11 mouse cellular contexts compared by ENCODE assay signal in the genomic region with DNA sequence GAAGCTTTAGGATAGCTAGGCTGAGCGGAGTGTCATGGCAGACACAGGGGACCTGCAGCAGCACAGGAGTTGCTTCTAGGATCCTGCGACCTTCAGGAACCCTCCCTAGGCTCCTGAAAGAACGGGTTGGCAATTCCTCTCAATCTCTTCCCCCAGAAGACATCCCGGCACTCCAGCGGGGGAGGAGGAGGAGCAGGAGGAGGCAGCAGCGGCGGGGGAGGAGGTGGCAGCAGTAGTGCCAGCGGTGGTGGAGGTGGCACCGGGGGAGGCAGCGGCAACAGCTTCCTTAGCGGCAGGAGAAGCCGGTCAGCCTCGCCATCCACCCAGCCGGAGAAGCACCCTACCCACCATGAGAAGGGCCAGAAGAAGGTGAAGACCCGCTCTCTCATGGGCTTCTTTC. TPM values are rescaled to one million over a fixed set of nuclear protein-coding genes. Genes with fewer than 3 reads are reported as not detected.
A peak's percentile ranks its signal among the peaks of the same experiment; 100 is the strongest.
DNase-seq lines count a peak whose midpoint lies in the region; ATAC-seq lines count a peak whose summit lies in the region.
"Had no signal": no experiment of that assay in that cellular context is flagged by ENCODE, and none has a peak within 500 bp of the region (broad histone marks: within the 10 kb centered on the region; RNA-seq: fewer than 3 reads in every experiment).

No protein-coding gene starts in this region.

- H3K36me3 ChIP-seq in heart, embryonic 11.5 days (ENCODE audit: control insufficient read depth, insufficient read depth, low read length): peaks cover 42% of the 10 kb centered on the region
- H3K36me3 ChIP-seq in lung, embryonic 15.5 days: peaks cover 65% of the 10 kb centered on the region
- peaks cover 18% of the 10 kb centered on the region for H3K36me3 ChIP-seq in forebrain, embryonic 11.5 days (ENCODE audit: control insufficient read depth, insufficient read depth, low read length)
- H3K36me3 ChIP-seq in stomach, embryonic 14.5 days (ENCODE audit: control insufficient read depth, insufficient read depth, low read length): peaks cover 76% of the 10 kb centered on the region

- peaks cover 35% of the 10 kb centered on the region for H3K4me1 ChIP-seq in heart, embryonic 11.5 days (ENCODE audit: control insufficient read depth, insufficient read depth, low read length)
- H3K4me1 ChIP-seq in lung, embryonic 15.5 days: peaks cover 44% of the 10 kb centered on the region
- peaks cover 12% of the 10 kb centered on the region for H3K4me1 ChIP-seq in forebrain, embryonic 11.5 days (replicated peaks; ENCODE audit: control insufficient read depth, insufficient read depth, low read length)
- peaks cover 19% of the 10 kb centered on the region for H3K4me1 ChIP-seq in stomach, embryonic 14.5 days (ENCODE audit: control insufficient read depth, insufficient read depth, low read length)

- intact Hi-C loops in heart, postnatal 36 days (cut with DNase I): no loop called here

- H3K27me3 ChIP-seq in heart, embryonic 11.5 days (ENCODE audit: control insufficient read depth, insufficient read depth, low read length): no peaks in the 10 kb centered on the region
- no peaks in the 10 kb centered on the region for H3K27me3 ChIP-seq in lung, embryonic 15.5 days
- no peaks in the 10 kb centered on the region for H3K27me3 ChIP-seq in forebrain, embryonic 11.5 days (ENCODE audit: control insufficient read depth, insufficient read depth, low read length)
- H3K27me3 ChIP-seq in stomach, embryonic 14.5 days (ENCODE audit: control insufficient read depth, insufficient read depth, low read length): no peaks in the 10 kb centered on the region

- DNase-seq in heart, postnatal 36 days: no peak
- DNase-seq in lung, adult 18-20 months: no peak
- no peak for DNase-seq in forebrain, embryonic 11.5 days (ENCODE audit: low spot score)
- no peak for DNase-seq in urinary bladder, postnatal 14 days (ENCODE audit: low spot score)
- DNase-seq in cerebellum, postnatal 14 days: no peak
- DNase-seq: liver, postnatal 0 days had no signal

- H3K9me3 ChIP-seq in heart, embryonic 11.5 days (replicated peaks; ENCODE audit: control insufficient read depth, low read length): no peaks in the 10 kb centered on the region
- H3K9me3 ChIP-seq in lung, embryonic 15.5 days: no peaks in the 10 kb centered on the region
- no peaks in the 10 kb centered on the region for H3K9me3 ChIP-seq in forebrain, embryonic 11.5 days (ENCODE audit: control insufficient read depth, low read length)
- no peaks in the 10 kb centered on the region for H3K9me3 ChIP-seq in stomach, embryonic 14.5 days (ENCODE audit: control insufficient read depth, low read depth, low read length)

- WGBS in heart, embryonic 11.5 days (ENCODE audit: insufficient replicate concordance): 40% methylated on average over 14 of the region's 15 CpGs
- WGBS in lung, embryonic 15.5 days: 46% methylated on average over 15 of the region's 15 CpGs
- 53% methylated on average over 15 of the region's 15 CpGs for WGBS in forebrain, embryonic 11.5 days
- WGBS in stomach, embryonic 14.5 days: 63% methylated on average over 14 of the region's 15 CpGs

- no peak for ATAC-seq in heart, embryonic 11.5 days (replicated peaks; ENCODE audit: insufficient number of reproducible peaks, low FRiP score, low TSS enrichment)
- no peak for ATAC-seq in lung, embryonic 15.5 days (ENCODE audit: borderline replicate concordance, extremely low read depth, low FRiP score, low TSS enrichment)
- ATAC-seq in forebrain, embryonic 11.5 days (replicated peaks; ENCODE audit: low FRiP score): no peak
- ATAC-seq in stomach, embryonic 14.5 days (ENCODE audit: insufficient number of reproducible peaks, insufficient read depth, low FRiP score, low read depth): no peak
- ATAC-seq: inflammation-experienced regulatory T-cells, adult 6 months; liver, postnatal 0 days had no signal

- H3K27ac ChIP-seq in heart, embryonic 11.5 days (ENCODE audit: low read depth, low read length): peak overlapping the region; percentile 73
- peak overlapping the region; percentile 77 for H3K27ac ChIP-seq in lung, embryonic 15.5 days
- 0 out of 2 replicates have a peak overlapping the region, but pooled peaks have one; percentile 37 for H3K27ac ChIP-seq in forebrain, embryonic 11.5 days (ENCODE audit: low read depth, low read length)
- H3K27ac ChIP-seq in stomach, embryonic 14.5 days (ENCODE audit: low read length): peak overlapping the region; percentile 33; the same call in 1 of the 2 replicates

- H3K9ac ChIP-seq in heart, embryonic 11.5 days (ENCODE audit: low read depth, low read length): peak overlapping the region; percentile 58; the same call in 1 of the 2 replicates
- no peak overlapping the region for H3K9ac ChIP-seq in lung, embryonic 15.5 days
- no peak overlapping the region for H3K9ac ChIP-seq in forebrain, embryonic 11.5 days (ENCODE audit: low read length)
- H3K9ac ChIP-seq in stomach, embryonic 14.5 days (replicated peaks; ENCODE audit: low read depth, low read length): no peak overlapping the region; the same call in 1 of the 2 replicates
- H3K9ac ChIP-seq: liver, postnatal 0 days had no signal

- H3K4me3 ChIP-seq in heart, embryonic 11.5 days (ENCODE audit: low read depth, low read length): peak overlapping the region; percentile 8; the same call in 1 of the 2 replicates
- no peak overlapping the region for H3K4me3 ChIP-seq in lung, embryonic 15.5 days
- no peak overlapping the region for H3K4me3 ChIP-seq in forebrain, embryonic 11.5 days (ENCODE audit: low read depth, low read length)
- no peak overlapping the region for H3K4me3 ChIP-seq in stomach, embryonic 14.5 days (ENCODE audit: low read depth, low read length)

- H3K4me2 ChIP-seq in heart, embryonic 11.5 days: peak overlapping the region; percentile 38
- no peak overlapping the region; the same call in 1 of the 2 replicates for H3K4me2 ChIP-seq in lung, embryonic 15.5 days
- no peak overlapping the region for H3K4me2 ChIP-seq in forebrain, embryonic 11.5 days (ENCODE audit: low read depth, low read length, severe bottlenecking)
- no peak overlapping the region for H3K4me2 ChIP-seq in stomach, embryonic 14.5 days (replicated peaks; ENCODE audit: low read depth, low read length)

RNA-seq across cellular contexts. Expression of a gene that starts 6.1 kb away (rescaled TPM):
- polyA plus RNA-seq in heart, embryonic 11.5 days (2014; fragmentation: Nextera tagmentation; extraction: Ambion mirVana): 2.9 and 3.3 TPM in 2 replicates
- total RNA-seq in heart, postnatal 36 days (2021): 10 to 100 TPM; 67.0 to 68.8 TPM
- polyA plus RNA-seq in lung, embryonic 15.5 days (2015; fragmentation: Nextera tagmentation; extraction: Ambion mirVana): 3.2 and 3.3 TPM in 2 replicates
- polyA plus RNA-seq in forebrain, embryonic 11.5 days (2014; fragmentation: Nextera tagmentation; extraction: Ambion mirVana): 3.4 and 4.9 TPM in 2 replicates
- polyA plus RNA-seq in stomach, embryonic 14.5 days (2014; fragmentation: Nextera tagmentation; extraction: Ambion mirVana): 4.3 and 4.5 TPM in 2 replicates

RNA-seq across cellular contexts. Expression of a gene that starts 16.4 kb away (rescaled TPM):
- polyA plus RNA-seq in heart, embryonic 11.5 days (2014; fragmentation: Nextera tagmentation; extraction: Ambion mirVana): 45.8 and 52.3 TPM in 2 replicates
- 100 to 1,000 TPM; 146 TPM for total RNA-seq in heart, postnatal 36 days (2021)
- polyA plus RNA-seq in lung, embryonic 15.5 days (2015; fragmentation: Nextera tagmentation; extraction: Ambion mirVana): 44.1 and 45.5 TPM in 2 replicates
- 13.5 and 14.0 TPM in 2 replicates for polyA plus RNA-seq in forebrain, embryonic 11.5 days (2014; fragmentation: Nextera tagmentation; extraction: Ambion mirVana)
- polyA plus RNA-seq in stomach, embryonic 14.5 days (2014; fragmentation: Nextera tagmentation; extraction: Ambion mirVana): 20.8 and 21.9 TPM in 2 replicates

RNA-seq across cellular contexts. Expression of a gene that starts 31.0 kb away (rescaled TPM):
- 10.3 and 16.4 TPM in 2 replicates for polyA plus RNA-seq in heart, embryonic 11.5 days (2014; fragmentation: Nextera tagmentation; extraction: Ambion mirVana)
- 1 to 10 TPM; 5.2 to 7.4 TPM for total RNA-seq in heart, postnatal 36 days (2021)
- 12.1 and 13.2 TPM in 2 replicates for polyA plus RNA-seq in lung, embryonic 15.5 days (2015; fragmentation: Nextera tagmentation; extraction: Ambion mirVana)
- 24.2 and 25.9 TPM in 2 replicates for polyA plus RNA-seq in forebrain, embryonic 11.5 days (2014; fragmentation: Nextera tagmentation; extraction: Ambion mirVana)
- polyA plus RNA-seq in stomach, embryonic 14.5 days (2014; fragmentation: Nextera tagmentation; extraction: Ambion mirVana): 18.2 and 20.6 TPM in 2 replicates
- total RNA-seq: neutrophil, adult 5-6 weeks had no signal

RNA-seq across cellular contexts. Expression of a gene that starts 33.9 kb away (rescaled TPM):
- 416 and 447 TPM in 2 replicates for polyA plus RNA-seq in heart, embryonic 11.5 days (2014; fragmentation: Nextera tagmentation; extraction: Ambion mirVana)
- 100 to 1,000 TPM; 141 to 151 TPM for total RNA-seq in heart, postnatal 36 days (2021)
- 465 and 505 TPM in 2 replicates for polyA plus RNA-seq in lung, embryonic 15.5 days (2015; fragmentation: Nextera tagmentation; extraction: Ambion mirVana)
- 463 and 510 TPM in 2 replicates for polyA plus RNA-seq in forebrain, embryonic 11.5 days (2014; fragmentation: Nextera tagmentation; extraction: Ambion mirVana)
- 429 and 454 TPM in 2 replicates for polyA plus RNA-seq in stomach, embryonic 14.5 days (2014; fragmentation: Nextera tagmentation; extraction: Ambion mirVana)

RNA-seq across cellular contexts. Expression of a gene that starts 39.8 kb away (rescaled TPM):
- 1.4 and 1.5 TPM in 2 replicates for polyA plus RNA-seq in heart, embryonic 11.5 days (2014; fragmentation: Nextera tagmentation; extraction: Ambion mirVana)
- total RNA-seq in heart, postnatal 36 days (2021): 1 to 10 TPM in 1 of 2 experiments, under 1 TPM in 1; 0.95 to 2.4 TPM
- polyA plus RNA-seq in lung, embryonic 15.5 days (2015; fragmentation: Nextera tagmentation; extraction: Ambion mirVana): 4.3 and 4.4 TPM in 2 replicates
- 13.8 and 15.8 TPM in 2 replicates for polyA plus RNA-seq in forebrain, embryonic 11.5 days (2014; fragmentation: Nextera tagmentation; extraction: Ambion mirVana)
- polyA plus RNA-seq in stomach, embryonic 14.5 days (2014; fragmentation: Nextera tagmentation; extraction: Ambion mirVana): 2.7 and 3.6 TPM in 2 replicates
